Mouse (Mus musculus): ENCODE measurements around the gene Timp4.

Gene Timp4

DNA sequence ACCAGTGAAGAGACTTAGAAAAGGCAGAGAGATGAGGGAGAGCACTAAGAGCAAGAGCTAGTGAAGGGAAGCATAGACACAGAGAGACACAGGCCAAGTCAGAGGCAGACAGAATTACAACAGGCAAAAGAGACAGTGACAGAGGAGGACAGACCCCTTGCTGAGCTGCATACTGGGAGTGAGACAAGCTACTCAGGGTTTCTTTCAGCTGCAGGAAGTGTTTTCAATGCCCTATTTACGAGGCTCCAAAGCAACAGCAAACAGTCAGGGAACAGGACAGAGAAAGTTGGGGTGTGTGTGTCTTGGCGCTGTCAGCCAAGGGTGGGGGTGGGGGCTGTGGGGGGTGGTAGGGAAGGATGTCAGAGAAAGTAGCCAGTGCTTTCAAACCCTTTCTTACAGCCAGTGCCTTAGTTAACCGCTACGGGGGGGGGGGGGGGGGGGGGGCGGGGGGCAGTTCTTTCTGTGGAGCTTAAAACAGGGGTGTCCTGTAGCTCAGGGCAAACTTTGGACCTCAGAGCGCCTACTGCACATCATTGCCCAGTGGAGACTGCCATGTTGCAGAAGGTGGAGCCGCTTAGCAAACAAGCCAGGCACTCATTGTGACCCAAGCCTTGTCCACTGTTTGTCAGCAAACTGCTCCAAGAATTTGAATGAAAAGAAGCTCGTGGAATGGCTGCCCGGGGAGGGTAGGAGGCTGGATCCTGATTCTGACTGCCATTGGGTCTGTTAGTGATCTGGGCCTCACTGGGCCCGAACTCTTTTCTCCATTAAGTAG, at the start of gene Timp4:
Gene Timp4, minus strand, starts transcription at position 107 of the 775 bp plus-strand sequence.
- no peak for DNase-seq

- no peak for DNase-seq
Measured at GRCm38 (mm10) chr6:115293877-115294276, 41.9 kb upstream of the Timp4 start.

DNA sequence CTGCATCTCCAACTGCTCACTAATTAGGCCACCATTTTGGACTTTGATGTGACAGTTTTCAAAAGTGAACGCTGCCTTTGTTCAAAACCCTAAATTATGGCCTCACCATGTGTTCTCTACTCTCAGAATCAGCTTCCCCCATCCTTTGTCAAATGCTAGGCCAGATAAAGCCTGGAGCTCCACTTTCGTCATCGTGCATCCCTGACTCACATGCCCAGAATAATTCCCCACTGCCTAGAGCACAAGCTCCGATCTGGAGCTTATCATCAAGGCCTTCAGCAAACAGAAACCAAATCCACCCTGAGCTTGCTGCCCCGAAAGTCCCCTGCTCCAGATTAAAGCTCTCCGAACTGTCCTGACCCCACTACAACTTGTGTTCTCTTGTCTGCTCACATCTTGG, 40.6 kb upstream of the Timp4 start:
- DNase-seq = peak; percentile 64

DNA sequence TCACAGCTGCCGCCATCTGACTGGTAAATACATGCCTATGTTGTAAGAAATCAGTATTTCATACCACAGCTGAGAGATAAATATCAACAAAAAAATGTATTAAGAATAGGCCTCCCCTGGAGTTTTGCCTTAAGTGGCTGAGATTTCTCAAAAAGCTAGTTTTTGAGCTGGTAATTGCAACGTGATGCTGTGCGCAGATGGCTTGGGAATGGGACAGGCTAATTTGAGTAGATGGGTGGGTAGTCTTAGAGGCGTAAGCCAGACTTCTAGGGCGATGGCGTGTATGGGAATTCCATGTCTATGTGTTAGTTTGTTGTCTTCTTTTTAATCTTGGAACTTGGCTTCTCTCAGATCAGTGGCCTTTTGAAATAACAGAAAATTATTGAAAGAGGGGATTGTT, 39.8 kb upstream of the Timp4 start:
- no peak for DNase-seq

- DNase-seq = no peak
Measured at GRCm38 (mm10) chr6:115291068-115291467, 39.1 kb upstream of the Timp4 start.

GRCm38 (mm10) chr6:115290561-115290960, 38.6 kb upstream of the Timp4 start:
- DNase-seq = no peak

GRCm38 (mm10) chr6:115288223-115288622, 36.2 kb upstream of the Timp4 start:
- no peak for DNase-seq

GRCm38 (mm10) chr6:115286441-115286840, 34.4 kb upstream of the Timp4 start:
- peak; percentile 75 for DNase-seq

- no peak for DNase-seq
Measured at GRCm38 (mm10) chr6:115284153-115284552, 32.1 kb upstream of the Timp4 start.

- no peak for DNase-seq
Measured at GRCm38 (mm10) chr6:115279639-115280038, 27.6 kb upstream of the Timp4 start.

DNA sequence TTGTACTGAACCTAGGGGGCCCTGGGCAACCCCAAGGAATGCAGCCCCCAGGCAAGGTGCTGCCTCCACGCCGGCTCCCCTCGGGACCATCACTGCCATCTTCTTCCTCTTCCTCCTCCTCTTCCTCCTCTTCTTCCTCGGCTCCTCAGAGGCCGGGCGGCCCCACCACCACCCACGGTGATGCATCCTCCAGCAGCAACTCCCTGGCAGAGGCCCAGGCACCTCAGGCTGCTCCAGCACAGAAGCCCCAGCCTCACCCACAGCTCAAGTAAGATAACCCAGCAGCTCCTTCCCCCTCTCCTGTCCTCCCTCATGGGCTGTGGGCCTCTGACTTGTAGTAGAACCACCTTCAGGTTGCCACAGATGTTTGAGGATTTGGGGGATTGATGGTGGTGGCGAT, 26.1 kb upstream of the Timp4 start:
- DNase-seq = peak; percentile 52

DNA sequence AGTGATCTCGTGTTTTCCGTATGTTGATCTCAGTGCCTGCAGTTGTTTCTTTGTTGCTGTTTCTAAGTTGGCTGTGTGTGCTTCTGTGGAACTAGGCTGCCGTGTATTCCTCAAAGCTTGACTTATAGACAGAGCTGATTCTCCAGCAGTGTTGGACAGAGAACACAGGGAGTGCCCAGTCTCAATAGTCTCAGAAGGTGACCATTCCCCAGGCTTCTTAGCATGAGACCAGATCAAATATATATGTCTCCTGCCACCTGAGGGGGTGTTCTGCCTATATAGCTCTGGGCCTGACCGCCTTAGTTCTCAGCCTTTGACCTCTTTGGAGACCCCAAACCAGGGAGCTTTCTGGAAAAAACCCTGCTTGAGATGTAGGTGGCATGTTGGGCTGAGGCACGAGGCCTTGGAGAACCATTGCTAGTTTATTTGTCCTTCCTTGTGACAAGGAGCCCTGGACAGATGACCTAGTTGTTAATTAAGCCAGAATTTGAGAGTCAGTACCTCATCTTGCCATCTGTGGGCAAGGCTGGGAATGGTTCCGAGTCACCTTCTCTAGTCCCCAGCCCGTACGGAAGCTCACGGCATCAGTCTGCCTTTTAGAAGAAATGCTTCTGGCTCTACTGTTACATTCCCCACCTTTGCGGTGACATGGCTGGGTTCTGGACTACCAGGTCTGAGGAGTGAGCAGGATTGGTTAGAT, 23.3 kb upstream of the Timp4 start:
- no peak for DNase-seq

DNA sequence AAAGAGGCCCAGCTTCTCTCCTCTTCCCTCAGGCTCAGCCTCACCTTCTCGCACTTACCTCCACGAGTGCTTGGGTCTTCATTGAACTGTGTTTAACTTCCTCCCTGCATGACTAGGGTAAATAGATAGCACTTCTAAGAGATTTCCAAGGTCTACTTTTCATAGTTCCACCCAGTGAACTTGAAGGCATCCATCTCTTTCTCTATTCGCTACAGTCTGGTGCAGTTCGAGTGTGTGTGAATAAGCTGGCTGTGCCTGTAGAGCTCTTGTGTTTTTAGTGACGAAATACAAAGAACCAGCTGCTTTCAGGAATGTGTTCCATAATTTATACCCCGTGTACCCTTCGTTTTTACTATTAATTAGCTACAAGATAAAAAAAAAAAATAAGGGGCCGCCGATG, 22.7 kb upstream of the Timp4 start:
- no peak for DNase-seq

DNA sequence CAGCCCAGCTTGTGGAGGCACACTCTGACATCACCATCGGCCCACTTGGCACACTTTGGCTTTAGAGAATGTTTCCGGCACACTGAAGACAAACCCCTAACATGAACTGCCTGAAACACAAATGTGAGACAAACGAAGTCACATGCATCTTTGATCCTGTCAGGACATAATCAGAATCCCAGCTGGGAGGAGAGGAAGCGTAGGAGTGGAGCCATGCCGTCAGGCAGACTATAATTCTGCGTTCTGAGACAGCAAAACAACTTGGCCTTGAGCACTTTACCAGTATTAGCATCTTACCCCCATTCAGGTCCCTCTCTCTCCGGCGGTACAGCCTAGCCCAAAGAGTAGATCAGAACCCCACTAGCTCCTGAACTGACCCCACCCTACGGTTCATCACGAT, 21.3 kb upstream of the Timp4 start:
- peak; percentile 28 for DNase-seq

DNA sequence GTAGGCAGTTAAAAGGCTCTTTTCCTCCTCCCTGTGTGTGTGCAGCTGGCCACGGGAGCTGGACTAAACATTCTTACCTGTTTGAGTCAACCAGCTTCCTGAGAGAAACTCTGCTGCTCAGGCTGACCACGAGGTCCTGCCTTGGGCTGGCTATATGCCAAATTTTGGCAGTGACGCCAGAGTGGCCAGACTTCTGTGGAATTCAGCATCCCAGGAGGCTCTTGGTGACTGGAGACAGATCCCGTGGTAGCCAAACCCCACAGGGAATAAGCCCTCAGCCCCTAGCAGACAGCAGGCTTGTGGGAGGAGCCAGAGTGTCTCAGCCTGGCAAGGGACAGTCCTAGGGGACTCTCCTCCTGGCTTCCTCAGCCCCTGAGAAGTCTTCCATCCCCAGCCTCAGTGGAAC, 19.9 kb upstream of the Timp4 start:
- no peak for DNase-seq

- no peak for DNase-seq
Measured at GRCm38 (mm10) chr6:115271326-115271725, 19.3 kb upstream of the Timp4 start.

- no peak for DNase-seq
Measured at GRCm38 (mm10) chr6:115270085-115270484, 18.1 kb upstream of the Timp4 start.

- no peak for DNase-seq
Measured at GRCm38 (mm10) chr6:115269561-115269960, 17.6 kb upstream of the Timp4 start.

GRCm38 (mm10) chr6:115268551-115269385, 16.8 kb upstream of the Timp4 start:
- DNase-seq = no peak

DNA sequence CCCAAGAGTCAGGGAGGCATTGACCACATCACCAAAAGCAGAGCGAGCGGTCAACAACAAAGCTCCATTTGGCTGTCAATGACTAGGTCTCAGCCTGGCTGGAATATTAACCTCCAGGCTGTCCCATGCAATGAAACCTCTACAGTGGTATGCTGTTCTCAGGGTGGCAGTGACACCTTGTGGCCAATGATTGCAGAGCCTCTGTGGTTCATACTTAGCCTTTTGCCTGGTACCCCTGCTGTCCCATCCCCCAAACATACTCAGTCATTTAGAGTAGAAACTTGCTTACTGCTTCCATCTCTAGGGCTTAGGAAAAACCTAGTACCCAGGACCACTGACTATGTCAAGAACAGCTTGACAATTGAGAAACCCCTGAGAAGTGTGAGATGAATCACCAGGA, 15.9 kb upstream of the Timp4 start:
- peak; percentile 77 for DNase-seq

GRCm38 (mm10) chr6:115266791-115267190, 14.8 kb upstream of the Timp4 start:
- no peak for DNase-seq

- DNase-seq = no peak
Measured at GRCm38 (mm10) chr6:115260507-115260906, 8.5 kb upstream of the Timp4 start.

DNA sequence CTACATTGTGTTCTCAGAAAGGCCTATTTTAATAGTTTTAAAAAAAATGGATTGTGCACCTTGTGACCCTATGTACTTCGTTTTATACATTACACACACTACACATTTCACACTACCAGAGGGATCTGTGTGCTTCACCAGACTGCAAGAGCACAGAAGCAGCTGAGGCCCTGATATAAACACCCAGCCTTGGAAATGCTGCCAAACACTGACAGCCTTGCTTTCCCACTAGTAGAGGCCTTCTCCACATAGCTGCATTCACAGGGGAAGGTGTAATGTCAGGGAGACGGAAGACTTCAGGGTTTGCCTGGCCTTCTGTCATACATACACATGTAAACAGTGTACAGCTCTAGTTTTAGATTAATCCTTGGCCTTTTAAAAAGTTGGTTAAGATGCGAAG, 3.2 kb upstream of the Timp4 start:
- no peak for DNase-seq

Data from right cerebral cortex, adult 18-20 months (tissue).